Mouse (Mus musculus): Measurements from ENCODE around the gene Kif3c. TPM values are rescaled to one million over a fixed set of nuclear protein-coding genes. Genes with fewer than 3 reads are reported as not detected.

Gene Kif3c
- polyA plus RNA-seq, 1 experiment from 2014 or later: 0.72 TPM

- WGBS (ENCODE audit: insufficient replicate concordance): 52% methylated on average over 5 of the region's 5 CpGs
- Histone ChIP-seq H3K4me3 (ENCODE audit: low read depth, low read length) (no peak overlapping the region), H3K27ac (ENCODE audit: low read length) (no peak overlapping the region), H3K9me3 (replicated peaks; ENCODE audit: control insufficient read depth, low read length) (no peaks in the 10 kb centered on the region), H3K4me2 (ENCODE audit: low read depth, low read length) (no peak overlapping the region), H3K9ac (ENCODE audit: low read depth, low read length) (no peak overlapping the region), H3K4me1 (ENCODE audit: control insufficient read depth, low read depth, low read length) (no peaks in the 10 kb centered on the region), H3K36me3 (ENCODE audit: control insufficient read depth, insufficient read depth) (no peaks in the 10 kb centered on the region), H3K27me3 (ENCODE audit: control insufficient read depth, insufficient read depth, low read depth, low read length) (no peaks in the 10 kb centered on the region)
- ATAC-seq (ENCODE audit: low read depth): no peak
Measured at GRCm38 (mm10) chr12:3374552-3374951, 9.6 kb downstream of the Kif3c start.

- no peaks in the 10 kb centered on the region for H3K4me1 ChIP-seq (ENCODE audit: control insufficient read depth, low read depth, low read length)
- no peaks in the 10 kb centered on the region for H3K27me3 ChIP-seq (ENCODE audit: control insufficient read depth, insufficient read depth, low read depth, low read length)
- no peaks in the 10 kb centered on the region for H3K9me3 ChIP-seq (replicated peaks; ENCODE audit: control insufficient read depth, low read length)
- WGBS (ENCODE audit: insufficient replicate concordance): 24% methylated on average over 3 of the region's 3 CpGs
- no peak overlapping the region for H3K27ac ChIP-seq (ENCODE audit: low read length)
- no peak overlapping the region for H3K4me2 ChIP-seq (ENCODE audit: low read depth, low read length)
- H3K4me3 ChIP-seq (ENCODE audit: low read depth, low read length): no peak overlapping the region
- H3K9ac ChIP-seq (ENCODE audit: low read depth, low read length): no peak overlapping the region
- ATAC-seq (ENCODE audit: low read depth): no peak
- no peaks in the 10 kb centered on the region for H3K36me3 ChIP-seq (ENCODE audit: control insufficient read depth, insufficient read depth)
Measured at GRCm38 (mm10) chr12:3377190-3377589, 12.3 kb downstream of the Kif3c start.

- ATAC-seq (ENCODE audit: low read depth): no peak
- Histone ChIP-seq H3K4me1 (ENCODE audit: control insufficient read depth, low read depth, low read length) (no peaks in the 10 kb centered on the region), H3K9me3 (replicated peaks; ENCODE audit: control insufficient read depth, low read length) (no peaks in the 10 kb centered on the region), H3K36me3 (ENCODE audit: control insufficient read depth, insufficient read depth) (no peaks in the 10 kb centered on the region), H3K27ac (ENCODE audit: low read length) (no peak overlapping the region), H3K27me3 (ENCODE audit: control insufficient read depth, insufficient read depth, low read depth, low read length) (no peaks in the 10 kb centered on the region), H3K4me2 (ENCODE audit: low read depth, low read length) (no peak overlapping the region), H3K4me3 (ENCODE audit: low read depth, low read length) (no peak overlapping the region), H3K9ac (ENCODE audit: low read depth, low read length) (no peak overlapping the region)
- WGBS (ENCODE audit: insufficient replicate concordance): 57% methylated on average over 5 of the region's 5 CpGs
Measured at GRCm38 (mm10) chr12:3377755-3378154, 12.8 kb downstream of the Kif3c start.

- Histone ChIP-seq H3K4me1 (ENCODE audit: control insufficient read depth, low read depth, low read length) (no peaks in the 10 kb centered on the region), H3K4me2 (ENCODE audit: low read depth, low read length) (no peak overlapping the region), H3K27ac (ENCODE audit: low read length) (no peak overlapping the region), H3K27me3 (ENCODE audit: control insufficient read depth, insufficient read depth, low read depth, low read length) (no peaks in the 10 kb centered on the region), H3K9ac (ENCODE audit: low read depth, low read length) (no peak overlapping the region), H3K4me3 (ENCODE audit: low read depth, low read length) (no peak overlapping the region), H3K9me3 (replicated peaks; ENCODE audit: control insufficient read depth, low read length) (no peaks in the 10 kb centered on the region), H3K36me3 (ENCODE audit: control insufficient read depth, insufficient read depth) (no peaks in the 10 kb centered on the region)
- ATAC-seq (ENCODE audit: low read depth): no peak
- WGBS (ENCODE audit: insufficient replicate concordance): 59% methylated on average over 1 of the region's 1 CpGs
Measured at GRCm38 (mm10) chr12:3384860-3385259, 19.9 kb downstream of the Kif3c start.

- Histone ChIP-seq H3K4me2 (ENCODE audit: low read depth, low read length) (no peak overlapping the region), H3K4me3 (ENCODE audit: low read depth, low read length) (no peak overlapping the region), H3K4me1 (ENCODE audit: control insufficient read depth, low read depth, low read length) (no peaks in the 10 kb centered on the region), H3K9me3 (replicated peaks; ENCODE audit: control insufficient read depth, low read length) (no peaks in the 10 kb centered on the region), H3K36me3 (ENCODE audit: control insufficient read depth, insufficient read depth) (no peaks in the 10 kb centered on the region), H3K9ac (ENCODE audit: low read depth, low read length) (no peak overlapping the region), H3K27ac (ENCODE audit: low read length) (no peak overlapping the region), H3K27me3 (ENCODE audit: control insufficient read depth, insufficient read depth, low read depth, low read length) (no peaks in the 10 kb centered on the region)
- 60% methylated on average over 6 of the region's 6 CpGs for WGBS (ENCODE audit: insufficient replicate concordance)
- ATAC-seq (ENCODE audit: low read depth): no peak
Measured at GRCm38 (mm10) chr12:3385271-3385670, 20.3 kb downstream of the Kif3c start.

GRCm38 (mm10) chr12:3385940-3386339, 21.0 kb downstream of the Kif3c start:
- H3K4me2 ChIP-seq (ENCODE audit: low read depth, low read length): no peak overlapping the region
- H3K27me3 ChIP-seq (ENCODE audit: control insufficient read depth, insufficient read depth, low read depth, low read length): no peaks in the 10 kb centered on the region
- WGBS (ENCODE audit: insufficient replicate concordance): 41% methylated on average over 10 of the region's 10 CpGs
- no peaks in the 10 kb centered on the region for H3K4me1 ChIP-seq (ENCODE audit: control insufficient read depth, low read depth, low read length)
- no peak overlapping the region for H3K27ac ChIP-seq (ENCODE audit: low read length)
- no peaks in the 10 kb centered on the region for H3K36me3 ChIP-seq (ENCODE audit: control insufficient read depth, insufficient read depth)
- ATAC-seq (ENCODE audit: low read depth): no peak
- no peak overlapping the region for H3K9ac ChIP-seq (ENCODE audit: low read depth, low read length)
- H3K4me3 ChIP-seq (ENCODE audit: low read depth, low read length): no peak overlapping the region
- no peaks in the 10 kb centered on the region for H3K9me3 ChIP-seq (replicated peaks; ENCODE audit: control insufficient read depth, low read length)

GRCm38 (mm10) chr12:3387891-3388290, 23.0 kb downstream of the Kif3c start:
- 82% methylated on average over 16 of the region's 16 CpGs for WGBS (ENCODE audit: insufficient replicate concordance)
- Histone ChIP-seq H3K4me1 (ENCODE audit: control insufficient read depth, low read depth, low read length) (no peaks in the 10 kb centered on the region), H3K27me3 (ENCODE audit: control insufficient read depth, insufficient read depth, low read depth, low read length) (no peaks in the 10 kb centered on the region), H3K36me3 (ENCODE audit: control insufficient read depth, insufficient read depth) (no peaks in the 10 kb centered on the region), H3K9ac (ENCODE audit: low read depth, low read length) (no peak overlapping the region), H3K4me2 (ENCODE audit: low read depth, low read length) (no peak overlapping the region), H3K4me3 (ENCODE audit: low read depth, low read length) (no peak overlapping the region), H3K9me3 (replicated peaks; ENCODE audit: control insufficient read depth, low read length) (no peaks in the 10 kb centered on the region), H3K27ac (ENCODE audit: low read length) (no peak overlapping the region)
- ATAC-seq (ENCODE audit: low read depth): no peak

GRCm38 (mm10) chr12:3389394-3389793, 24.5 kb downstream of the Kif3c start:
- H3K36me3 ChIP-seq (ENCODE audit: control insufficient read depth, insufficient read depth): no peaks in the 10 kb centered on the region
- H3K4me1 ChIP-seq (ENCODE audit: control insufficient read depth, low read depth, low read length): no peaks in the 10 kb centered on the region
- no peak overlapping the region for H3K4me3 ChIP-seq (ENCODE audit: low read depth, low read length)
- H3K27ac ChIP-seq (ENCODE audit: low read length): no peak overlapping the region
- WGBS (ENCODE audit: insufficient replicate concordance): 68% methylated on average over 12 of the region's 12 CpGs
- H3K9ac ChIP-seq (ENCODE audit: low read depth, low read length): no peak overlapping the region
- peak; percentile 68 for ATAC-seq (ENCODE audit: low read depth)
- H3K4me2 ChIP-seq (ENCODE audit: low read depth, low read length): no peak overlapping the region
- no peaks in the 10 kb centered on the region for H3K27me3 ChIP-seq (ENCODE audit: control insufficient read depth, insufficient read depth, low read depth, low read length)
- H3K9me3 ChIP-seq (replicated peaks; ENCODE audit: control insufficient read depth, low read length): no peaks in the 10 kb centered on the region

- no peak overlapping the region for H3K27ac ChIP-seq (ENCODE audit: low read length)
- no peaks in the 10 kb centered on the region for H3K36me3 ChIP-seq (ENCODE audit: control insufficient read depth, insufficient read depth)
- no peaks in the 10 kb centered on the region for H3K27me3 ChIP-seq (ENCODE audit: control insufficient read depth, insufficient read depth, low read depth, low read length)
- H3K9ac ChIP-seq (ENCODE audit: low read depth, low read length): no peak overlapping the region
- H3K4me3 ChIP-seq (ENCODE audit: low read depth, low read length): no peak overlapping the region
- WGBS (ENCODE audit: insufficient replicate concordance): 77% methylated on average over 2 of the region's 2 CpGs
- ATAC-seq (ENCODE audit: low read depth): no peak
- H3K4me1 ChIP-seq (ENCODE audit: control insufficient read depth, low read depth, low read length): no peaks in the 10 kb centered on the region
- H3K9me3 ChIP-seq (replicated peaks; ENCODE audit: control insufficient read depth, low read length): no peaks in the 10 kb centered on the region
- H3K4me2 ChIP-seq (ENCODE audit: low read depth, low read length): no peak overlapping the region
Measured at GRCm38 (mm10) chr12:3390071-3390470, 25.1 kb downstream of the Kif3c start.
